Mouse (Mus musculus): ENCODE results near the gene Sipa1l2. TPM values are rescaled to one million over a fixed set of nuclear protein-coding genes. Genes with fewer than 3 reads are reported as not detected.
A peak's percentile ranks its signal among the peaks of the same experiment; 100 is the strongest.

The Sipa1l2 gene
- total and polyA plus RNA-seq, 2 experiments from 2014 or later = 10.1 to 52.6 TPM

DNA sequence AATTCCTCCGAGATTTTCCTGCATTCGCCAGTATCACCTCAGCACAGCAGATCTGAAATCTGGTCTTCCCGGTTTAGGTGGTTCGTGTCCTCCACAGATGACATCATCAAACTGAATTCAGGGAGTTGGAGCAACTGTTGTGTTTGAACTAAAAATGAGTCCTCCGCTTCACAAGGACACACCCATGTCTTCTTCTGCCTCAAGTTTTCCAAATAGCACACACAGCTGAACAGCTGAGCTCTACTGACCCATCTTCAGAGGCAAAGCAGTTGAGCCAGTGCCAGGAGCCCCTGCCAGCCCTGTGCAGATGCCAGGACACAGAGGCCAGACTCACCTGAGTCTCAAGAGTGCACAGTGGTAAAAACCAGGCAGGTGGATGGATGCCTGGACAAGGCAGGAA, 12.9 kb downstream of the Sipa1l2 start:
- H3K27ac ChIP-seq (ENCODE audit: low read depth, low read length) = no peak overlapping the region
- DNase-seq (ENCODE audit: low spot score) = no peak
- H3K4me3 ChIP-seq (ENCODE audit: low read depth, low read length) = no peak overlapping the region
- no peaks in the 10 kb centered on the region for H3K36me3 ChIP-seq (ENCODE audit: insufficient read depth, low read length)
- H3K9me3 ChIP-seq (ENCODE audit: low read length) = no peaks in the 10 kb centered on the region
- no peak overlapping the region for H3K9ac ChIP-seq (replicated peaks; ENCODE audit: low read length, poor library complexity, severe bottlenecking)
- peaks cover 26% of the 10 kb centered on the region; the same call in 1 of the 2 replicates for H3K4me1 ChIP-seq (ENCODE audit: insufficient read depth, low read length)
- ATAC-seq (ENCODE audit: low FRiP score) = no peak
- TF ChIP-seq CTCF (IDR thresholded peaks at IDR 0.05) = no peak
- H3K4me2 ChIP-seq (ENCODE audit: low read depth, low read length, poor library complexity, severe bottlenecking) = no peak overlapping the region
- WGBS = 91% methylated on average over 5 of the region's 5 CpGs
- no peaks in the 10 kb centered on the region for H3K27me3 ChIP-seq (ENCODE audit: insufficient read depth, low read length)

DNA sequence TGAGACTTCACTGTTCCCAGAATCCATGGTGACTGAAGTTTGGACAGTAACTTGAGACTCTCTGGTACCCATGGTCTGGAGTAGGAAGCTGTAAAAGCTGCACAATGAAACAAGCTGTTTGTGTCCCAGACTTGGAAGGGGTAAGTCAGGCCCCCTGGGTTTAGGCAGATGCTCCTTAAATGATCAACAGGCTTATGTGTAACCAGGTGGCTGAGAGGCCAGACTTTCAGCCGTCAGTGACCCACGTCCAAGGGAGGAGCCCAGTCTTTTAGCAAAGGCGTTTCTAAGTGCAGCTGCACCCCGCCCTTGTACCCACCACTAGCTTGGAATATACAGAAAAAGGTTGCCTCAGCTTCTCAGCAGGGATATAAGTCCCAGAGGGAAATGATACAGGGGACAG, 19.0 kb downstream of the Sipa1l2 start:
- ATAC-seq (ENCODE audit: low FRiP score) = no peak
- Histone ChIP-seq H3K4me3 (ENCODE audit: low read depth, low read length) (no peak overlapping the region), H3K9ac (replicated peaks; ENCODE audit: low read length, poor library complexity, severe bottlenecking) (no peak overlapping the region), H3K27ac (ENCODE audit: low read depth, low read length) (no peak overlapping the region), H3K36me3 (ENCODE audit: insufficient read depth, low read length) (no peaks in the 10 kb centered on the region), H3K27me3 (ENCODE audit: insufficient read depth, low read length) (no peaks in the 10 kb centered on the region), H3K4me1 (ENCODE audit: insufficient read depth, low read length) (no peaks in the 10 kb centered on the region), H3K4me2 (ENCODE audit: low read depth, low read length, poor library complexity, severe bottlenecking) (no peak overlapping the region), H3K9me3 (ENCODE audit: low read length) (no peaks in the 10 kb centered on the region)
- TF ChIP-seq CTCF (IDR thresholded peaks at IDR 0.05) = no peak
- 62% methylated on average over 4 of the region's 4 CpGs for WGBS
- DNase-seq (ENCODE audit: low spot score) = no peak

DNA sequence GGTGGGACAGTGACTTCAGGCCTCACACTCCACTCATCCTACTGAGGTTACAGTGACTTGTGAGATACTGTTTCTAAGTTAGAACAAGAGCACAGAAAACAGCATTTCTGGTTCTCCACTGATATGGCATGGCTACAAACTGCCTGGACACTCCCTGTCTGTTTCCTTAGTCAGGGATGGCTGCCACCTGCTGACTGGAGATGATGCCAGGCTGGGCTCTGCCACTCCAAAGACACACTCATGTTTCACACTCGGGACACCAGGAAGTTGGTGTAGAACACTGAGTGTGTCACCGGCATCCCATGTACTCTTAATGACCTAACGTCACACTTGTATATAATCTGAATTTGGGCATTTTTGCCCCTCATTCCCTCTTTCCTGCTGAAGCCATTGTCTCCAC, 22.3 kb downstream of the Sipa1l2 start:
- no peak for ATAC-seq (ENCODE audit: low FRiP score)
- no peaks in the 10 kb centered on the region for H3K27me3 ChIP-seq (ENCODE audit: insufficient read depth, low read length)
- 80% methylated on average over 3 of the region's 3 CpGs for WGBS

DNA sequence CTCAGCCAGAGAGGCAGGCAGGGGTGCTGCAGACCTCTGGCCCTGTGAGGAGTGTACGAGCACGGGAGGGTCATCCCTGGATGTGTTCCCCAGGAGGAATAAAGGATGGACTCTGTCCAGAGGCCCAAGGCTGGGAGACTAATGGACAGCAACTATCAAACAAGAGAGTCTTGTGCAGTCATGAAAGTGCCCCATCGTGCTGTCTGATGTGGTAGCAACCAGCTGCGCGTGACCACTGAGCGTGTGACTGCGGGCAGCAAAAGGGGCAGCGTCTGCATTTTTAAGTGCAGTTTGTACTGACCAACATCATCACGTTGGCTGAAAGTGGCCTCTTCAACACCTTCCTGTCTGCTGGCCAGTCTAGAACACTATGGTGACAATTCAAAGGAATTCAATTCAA, 23.7 kb downstream of the Sipa1l2 start:
- H3K27ac ChIP-seq (ENCODE audit: low read depth, low read length) = no peak overlapping the region
- no peak for TF ChIP-seq CTCF (IDR thresholded peaks at IDR 0.05)
- H3K9ac ChIP-seq (replicated peaks; ENCODE audit: low read length, poor library complexity, severe bottlenecking) = no peak overlapping the region
- WGBS = 90% methylated on average over 9 of the region's 9 CpGs
- no peak overlapping the region for H3K4me2 ChIP-seq (ENCODE audit: low read depth, low read length, poor library complexity, severe bottlenecking)
- H3K4me3 ChIP-seq (ENCODE audit: low read depth, low read length) = no peak overlapping the region
- DNase-seq (ENCODE audit: low spot score) = no peak
- H3K9me3 ChIP-seq (ENCODE audit: low read length) = no peaks in the 10 kb centered on the region
- no peak for ATAC-seq (ENCODE audit: low FRiP score)
- no peaks in the 10 kb centered on the region for H3K27me3 ChIP-seq (ENCODE audit: insufficient read depth, low read length)
- H3K36me3 ChIP-seq (ENCODE audit: insufficient read depth, low read length) = no peaks in the 10 kb centered on the region
- no peaks in the 10 kb centered on the region for H3K4me1 ChIP-seq (ENCODE audit: insufficient read depth, low read length)

More for the DNA sequence above, 22.3 kb downstream of the Sipa1l2 start:
- no peak overlapping the region for H3K4me2 ChIP-seq (ENCODE audit: low read depth, low read length, poor library complexity, severe bottlenecking)
- H3K4me1 ChIP-seq (ENCODE audit: insufficient read depth, low read length) = no peaks in the 10 kb centered on the region
- H3K4me3 ChIP-seq (ENCODE audit: low read depth, low read length) = no peak overlapping the region
- no peaks in the 10 kb centered on the region for H3K9me3 ChIP-seq (ENCODE audit: low read length)
- H3K9ac ChIP-seq (replicated peaks; ENCODE audit: low read length, poor library complexity, severe bottlenecking) = no peak overlapping the region
- no peaks in the 10 kb centered on the region for H3K36me3 ChIP-seq (ENCODE audit: insufficient read depth, low read length)
- no peak overlapping the region for H3K27ac ChIP-seq (ENCODE audit: low read depth, low read length)
- peak; percentile 45 for TF ChIP-seq CTCF (IDR thresholded peaks at IDR 0.05)
- DNase-seq (ENCODE audit: low spot score) = no peak

DNA sequence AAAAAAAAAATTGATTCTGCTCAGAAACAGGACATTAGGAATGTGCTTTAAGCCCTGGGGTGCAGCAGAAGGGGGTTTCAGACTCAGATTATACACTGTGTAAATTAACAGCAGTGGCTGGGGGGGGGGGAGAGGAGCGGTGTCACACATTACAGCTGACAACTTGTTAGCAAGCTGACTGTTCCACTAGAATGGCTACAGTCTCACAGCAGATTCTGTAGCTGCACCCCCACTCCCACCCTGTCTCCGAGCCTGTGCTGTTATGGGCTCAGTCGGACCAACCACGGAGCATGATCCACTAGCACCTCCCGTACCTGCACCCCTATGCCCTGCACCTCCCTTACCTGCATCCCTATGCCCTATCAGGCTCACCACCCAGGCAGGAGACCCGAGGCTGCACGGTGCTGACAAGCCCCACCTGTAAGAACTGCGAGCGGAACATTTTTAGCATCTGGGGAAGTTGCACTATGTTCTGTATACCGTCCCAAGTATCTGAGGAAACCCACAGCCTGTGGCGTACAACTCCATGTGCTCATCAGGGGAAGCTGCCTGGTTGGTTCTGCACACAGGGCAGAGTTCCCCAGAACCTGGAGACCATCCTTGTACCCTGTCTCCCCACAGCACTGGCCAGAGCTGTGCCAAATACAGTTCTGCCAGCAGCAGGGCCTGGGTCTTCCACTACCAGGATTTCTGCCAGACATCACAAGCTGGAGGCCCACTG, 26.6 kb downstream of the Sipa1l2 start:
- DNase-seq (ENCODE audit: low spot score) = no peak
- Histone ChIP-seq H3K4me2 (ENCODE audit: low read depth, low read length, poor library complexity, severe bottlenecking) (no peak overlapping the region), H3K9ac (replicated peaks; ENCODE audit: low read length, poor library complexity, severe bottlenecking) (no peak overlapping the region)

DNA sequence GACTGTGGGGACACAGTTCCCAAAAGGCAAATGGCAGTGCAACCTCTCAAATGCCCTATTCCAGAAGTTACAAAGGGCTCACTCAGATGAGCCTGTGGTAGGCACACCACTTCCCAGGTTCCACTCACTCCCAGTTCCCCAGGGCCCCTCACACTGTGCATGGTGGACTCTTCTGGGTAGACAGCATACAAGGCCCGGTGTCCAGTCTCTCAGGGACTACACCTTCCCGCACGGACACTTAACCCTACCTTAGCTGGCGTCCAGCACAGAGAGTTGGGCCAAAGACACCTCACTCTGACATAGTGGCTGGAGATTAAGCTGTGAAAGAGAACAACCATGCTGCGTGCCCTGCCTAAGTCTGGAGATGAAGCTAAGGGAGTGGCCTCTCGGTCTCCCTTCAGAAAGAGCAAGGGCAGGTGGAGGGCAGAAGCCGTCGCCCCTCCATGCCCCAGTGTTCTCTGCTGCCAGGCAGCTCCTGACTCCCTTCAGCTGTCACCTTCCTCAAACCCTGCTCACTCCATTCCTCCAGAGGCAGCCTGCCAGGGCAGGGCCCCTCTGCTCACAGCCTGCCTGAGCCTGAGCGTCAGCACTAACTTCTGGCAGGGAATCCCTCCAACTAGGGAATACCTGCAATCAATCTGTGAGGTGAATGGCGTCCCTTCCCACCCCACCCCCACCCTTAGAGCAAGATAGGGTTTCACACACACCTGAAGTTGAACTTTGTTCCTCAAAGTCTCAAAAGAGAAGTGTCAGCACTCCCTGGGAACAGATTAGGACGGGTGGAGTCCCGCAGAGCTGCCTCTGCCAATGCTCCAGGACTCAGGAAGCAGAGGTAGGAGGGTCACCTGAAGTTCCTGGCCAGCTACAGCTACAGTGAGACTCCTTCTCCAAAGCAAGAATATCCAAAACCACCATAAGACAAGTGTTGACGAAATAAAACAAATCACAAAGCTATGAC, 30.3 kb downstream of the Sipa1l2 start:
- Histone ChIP-seq H3K9me3 (ENCODE audit: low read length) (no peaks in the 10 kb centered on the region), H3K36me3 (ENCODE audit: insufficient read depth, low read length) (no peaks in the 10 kb centered on the region), H3K9ac (replicated peaks; ENCODE audit: low read length, poor library complexity, severe bottlenecking) (no peak overlapping the region), H3K4me3 (ENCODE audit: low read depth, low read length) (no peak overlapping the region), H3K27me3 (ENCODE audit: insufficient read depth, low read length) (no peaks in the 10 kb centered on the region), H3K27ac (ENCODE audit: low read depth, low read length) (no peak overlapping the region), H3K4me2 (ENCODE audit: low read depth, low read length, poor library complexity, severe bottlenecking) (no peak overlapping the region), H3K4me1 (ENCODE audit: insufficient read depth, low read length) (no peaks in the 10 kb centered on the region)
- ATAC-seq (ENCODE audit: low FRiP score) (no peak), DNase-seq (ENCODE audit: low spot score) (no peak)
- no peak for TF ChIP-seq CTCF (IDR thresholded peaks at IDR 0.05)
- 82% methylated on average over 13 of the region's 13 CpGs for WGBS

More for the DNA sequence above, 26.6 kb downstream of the Sipa1l2 start:
- Histone ChIP-seq H3K4me1 (ENCODE audit: insufficient read depth, low read length) (no peaks in the 10 kb centered on the region), H3K4me3 (ENCODE audit: low read depth, low read length) (no peak overlapping the region), H3K9me3 (ENCODE audit: low read length) (no peaks in the 10 kb centered on the region), H3K27ac (ENCODE audit: low read depth, low read length) (no peak overlapping the region), H3K36me3 (ENCODE audit: insufficient read depth, low read length) (no peaks in the 10 kb centered on the region), H3K27me3 (ENCODE audit: insufficient read depth, low read length) (no peaks in the 10 kb centered on the region)
- no peak for TF ChIP-seq CTCF (IDR thresholded peaks at IDR 0.05)
- no peak for ATAC-seq (ENCODE audit: low FRiP score)
- WGBS = 87% methylated on average over 11 of the region's 11 CpGs

All from midbrain, postnatal 0 days (tissue).